Mouse (Mus musculus) olfactory bulb, adult 2 months (tissue): ENCODE measurements around the gene Ssr2. TPM values are rescaled to one million over a fixed set of nuclear protein-coding genes. Genes with fewer than 3 reads are reported as not detected.

Experiments
- H3K27ac ChIP-seq: fragments of 200-500 bp; 2 replicates; pipeline ENCODE4 v1.5.1; 2012; ENCODE audit warnings: low read depth, low read length; ENCODE audit not compliant: insufficient read depth
- H3K4me1 ChIP-seq: fragments of 200-500 bp; 2 replicates; pipeline ENCODE4 v1.6.1; 2012; ENCODE audit warnings: low read length; ENCODE audit not compliant: control insufficient read depth, insufficient read depth
- H3K4me3 ChIP-seq: fragments of 200-500 bp; 2 replicates; pipeline ENCODE4 v1.5.1; 2012; ENCODE audit warnings: mild to moderate bottlenecking, low read depth, low read length, moderate library complexity; ENCODE audit not compliant: insufficient read depth
- CTCF ChIP-seq: fragments of 200-500 bp; IDR thresholded peaks from 2 replicates; pipeline ENCODE4 v1.5.1; 2012; ENCODE audit warnings: low read depth, mild to moderate bottlenecking, low read length, moderate library complexity; ENCODE audit not compliant: insufficient read depth
- POLR2A ChIP-seq: fragments of 200-500 bp; IDR thresholded peaks from 2 replicates; pipeline ENCODE4 v1.6.1; 2012; ENCODE audit warnings: mild to moderate bottlenecking, low read depth, low read length, moderate library complexity; ENCODE audit not compliant: insufficient read depth
- WGBS: fragments of 180-500 bp; shearing (Covaris S2); methylation state at CpG from one replicate; pipeline ENCODE4 v1.1.7; 2018; 5-methylcytosine and 5-hydroxymethylcytosine counted together
- polyA plus RNA-seq: library from polyadenylated mRNA; stranded (reverse); fragments of >200 nt; gene quantifications from 2 replicates; pipeline ENCODE4 v1.2.4, GENCODE M21; 2012; ENCODE audit warnings: low replicate concordance; ENCODE audit not compliant: missing spikeins, insufficient read depth, insufficient read length

Gene Ssr2
- polyA plus RNA-seq, 1 experiment: not detected

- WGBS: 87% methylated on average over 10 of the region's 10 CpGs
- H3K4me1 ChIP-seq: peaks cover 75% of the 10 kb centered on the region
- no peak overlapping the region for H3K4me3 ChIP-seq
- TF ChIP-seq POLR2A: no peak
- no peak for TF ChIP-seq CTCF
- no peak overlapping the region for H3K27ac ChIP-seq
These were observed 57.4 kb downstream of the Ssr2 start for GRCm38 (mm10) chr3:88633056-88633455.

DNA sequence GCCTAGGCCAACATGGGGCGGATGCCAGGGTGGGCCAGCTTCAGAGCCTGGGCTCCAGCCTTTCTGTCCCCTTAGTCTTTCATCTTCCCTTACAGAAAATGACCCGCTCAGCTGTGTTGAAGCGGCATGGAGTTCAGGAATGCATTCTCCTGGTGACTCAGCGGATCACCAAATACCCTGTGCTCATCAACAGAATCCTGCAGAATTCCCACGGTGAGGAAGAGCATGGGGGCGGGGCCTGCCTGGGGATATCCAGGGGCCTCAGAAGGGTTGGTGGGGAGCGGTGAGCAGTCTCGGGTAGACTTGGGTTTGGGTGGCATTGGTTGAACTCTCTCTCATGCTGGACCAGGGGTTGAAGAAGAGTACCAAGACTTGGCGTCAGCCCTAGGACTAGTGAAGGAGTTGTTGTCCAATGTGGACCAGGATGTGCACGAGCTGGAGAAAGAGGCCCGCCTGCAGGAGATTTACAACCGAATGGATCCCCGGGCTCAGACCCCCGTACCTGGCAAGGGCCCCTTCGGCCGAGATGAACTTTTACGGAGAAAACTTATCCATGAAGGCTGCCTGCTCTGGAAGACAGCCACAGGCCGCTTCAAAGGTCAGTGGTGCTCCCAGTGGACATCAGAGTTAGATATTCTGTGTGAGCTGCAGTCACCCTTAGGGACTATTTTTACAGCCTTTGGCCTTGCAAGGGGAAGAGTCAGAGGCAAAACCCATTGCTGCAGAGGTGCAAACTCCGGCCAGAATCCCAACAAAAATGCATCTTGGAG, 60.0 kb downstream of the Ssr2 start:
- H3K27ac ChIP-seq: peak overlapping the region; percentile 92
- WGBS: 72% methylated on average over 19 of the region's 19 CpGs

DNA sequence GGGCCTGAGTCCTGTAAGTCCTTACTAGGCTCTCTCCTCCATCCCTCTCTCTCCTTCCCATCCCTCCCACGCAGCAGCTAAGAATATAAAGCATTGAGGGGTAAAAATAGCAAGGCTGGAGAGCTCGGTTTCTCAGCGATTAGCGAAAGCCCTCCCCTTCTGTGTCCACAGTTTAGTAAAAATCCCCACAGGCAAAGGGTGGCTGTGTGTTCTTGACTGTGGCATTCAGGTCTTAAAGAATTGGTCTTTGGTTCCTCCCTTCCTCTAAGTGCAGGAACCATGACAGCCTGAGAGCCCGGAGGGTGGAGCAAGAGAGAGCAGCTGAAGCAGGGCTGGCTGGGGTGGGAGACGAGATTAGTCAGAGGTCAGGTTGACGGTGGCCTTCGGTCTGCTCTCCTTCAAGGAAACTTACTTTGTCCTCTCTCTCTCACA, 60.9 kb downstream of the Ssr2 start:
- peak overlapping the region; percentile 92 for H3K27ac ChIP-seq
- peak overlapping the region; percentile 11; the same call in 1 of the 2 replicates for H3K4me3 ChIP-seq

More for the DNA sequence above, 60.0 kb downstream of the Ssr2 start:
- no peak overlapping the region for H3K4me3 ChIP-seq
- TF ChIP-seq POLR2A (no peak), CTCF (no peak)
- H3K4me1 ChIP-seq: peaks cover 59% of the 10 kb centered on the region

DNA sequence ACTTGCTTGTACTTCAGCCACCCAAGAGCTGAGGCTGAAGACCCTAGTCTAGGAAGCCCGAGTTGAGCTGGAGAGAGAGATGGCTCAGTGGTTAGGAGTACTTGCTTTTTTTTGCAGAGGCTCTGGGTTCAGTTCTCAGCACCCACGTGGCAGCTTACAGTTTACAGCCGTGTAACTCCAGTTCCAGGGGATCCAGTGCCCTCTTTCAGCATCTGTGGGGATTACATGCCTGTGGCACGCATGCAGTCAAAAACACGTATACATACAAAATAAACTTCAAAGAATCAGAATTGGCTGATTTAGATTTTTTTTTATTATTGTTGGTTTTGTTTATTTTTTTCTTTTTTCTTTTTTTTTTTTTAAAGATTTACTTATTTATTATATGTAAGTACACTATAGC, 61.5 kb downstream of the Ssr2 start:
- WGBS: 90% methylated on average over 5 of the region's 5 CpGs
- no peak for TF ChIP-seq CTCF
- no peak for TF ChIP-seq POLR2A
- H3K27ac ChIP-seq: peak overlapping the region; percentile 92; the same call in 1 of the 2 replicates
- H3K4me1 ChIP-seq: peaks cover 46% of the 10 kb centered on the region
- no peak overlapping the region for H3K4me3 ChIP-seq

More for the DNA sequence above, 60.9 kb downstream of the Ssr2 start:
- TF ChIP-seq POLR2A: no peak
- TF ChIP-seq CTCF: no peak
- H3K4me1 ChIP-seq: peaks cover 51% of the 10 kb centered on the region
- WGBS: 31% methylated on average over 8 of the region's 8 CpGs

Other genes starting within 250 kb of the Ssr2 start
- not detected in 2 replicates for gene Tmem79, start 239.7 kb upstream of the Ssr2 start, polyA plus RNA-seq
- not detected in 2 replicates for gene Smg5, start 239.6 kb upstream of the Ssr2 start, polyA plus RNA-seq
- gene Paqr6, start 211.3 kb upstream of the Ssr2 start, polyA plus RNA-seq: not detected in 2 replicates
- not detected in 2 replicates for gene Bglap3, start 203.1 kb upstream of the Ssr2 start, polyA plus RNA-seq
- gene Bglap2, start 197.2 kb upstream of the Ssr2 start, polyA plus RNA-seq: not detected in 2 replicates
- not detected in 2 replicates for gene Bglap, start 191.4 kb upstream of the Ssr2 start, polyA plus RNA-seq
- not detected in 2 replicates for gene Pmf1, start 165.5 kb upstream of the Ssr2 start, polyA plus RNA-seq
- gene Slc25a44, start 150.7 kb upstream of the Ssr2 start, polyA plus RNA-seq: not detected in 2 replicates
- gene Sema4a, start 114.7 kb upstream of the Ssr2 start, polyA plus RNA-seq: not detected in 2 replicates
- not detected in 2 replicates for gene Lmna, start 65.9 kb upstream of the Ssr2 start, polyA plus RNA-seq
- not detected in 2 replicates for gene Mex3a, start 43.5 kb upstream of the Ssr2 start, polyA plus RNA-seq
- gene Rab25, start 27.6 kb upstream of the Ssr2 start, polyA plus RNA-seq: not detected in 2 replicates
- 853 TPM in 1 of 2 replicates, not detected in the other for gene Lamtor2, start 22.8 kb upstream of the Ssr2 start, polyA plus RNA-seq
- 138 TPM in 1 of 2 replicates, not detected in the other for gene Ubqln4, start 22.1 kb upstream of the Ssr2 start, polyA plus RNA-seq
- gene Arhgef2, start 30.1 kb downstream of the Ssr2 start, polyA plus RNA-seq: not detected in 2 replicates
- gene Rxfp4, start 77.3 kb downstream of the Ssr2 start, polyA plus RNA-seq: not detected in 2 replicates
- 301 TPM in 1 of 2 replicates, not detected in the other for gene Khdc4, start 109.9 kb downstream of the Ssr2 start, polyA plus RNA-seq
- gene Rit1, start 141.0 kb downstream of the Ssr2 start, polyA plus RNA-seq: not detected in 2 replicates
- gene Syt11, start 199.3 kb downstream of the Ssr2 start, polyA plus RNA-seq: 88.7 and 382 TPM in 2 replicates